Mouse (Mus musculus): Measurements from ENCODE around the gene Abl1.
A peak's percentile ranks its signal among the peaks of the same experiment; 100 is the strongest.
"Not testable (repeated sequence)": the region's sequence is repeated elsewhere in the genome, so short reads cannot be mapped to it uniquely, and the experiment has no call there.

Gene Abl1

GRCm38 (mm10) chr2:31688074-31688925 is at the start of gene Abl1:
Abl1 (plus strand) TSS chr2:31688376.
- DNase-seq (ENCODE audit: extremely low read depth, low read depth), result peak; percentile 98

GRCm38 (mm10) chr2:31638581-31639465 is 49.4 kb upstream of the Abl1 start:
- no peak for DNase-seq (ENCODE audit: extremely low read depth, low read depth)

- DNase-seq (ENCODE audit: extremely low read depth, low read depth), result no peak
These were observed 48.8 kb upstream of the Abl1 start for GRCm38 (mm10) chr2:31639466-31639760.

- DNase-seq (ENCODE audit: extremely low read depth, low read depth), result no peak
These were observed 48.1 kb upstream of the Abl1 start, which contains the start of gene Prdm12 for GRCm38 (mm10) chr2:31639901-31640608. Prdm12 (plus strand) TSS chr2:31640037.

GRCm38 (mm10) chr2:31640609-31641507 is 47.3 kb upstream of the Abl1 start:
- no peak for DNase-seq (ENCODE audit: extremely low read depth, low read depth)

GRCm38 (mm10) chr2:31641508-31641830 is 46.7 kb upstream of the Abl1 start:
- no peak for DNase-seq (ENCODE audit: extremely low read depth, low read depth)

GRCm38 (mm10) chr2:31641929-31642328 is 46.2 kb upstream of the Abl1 start:
- DNase-seq (ENCODE audit: extremely low read depth, low read depth), result no peak

- DNase-seq (ENCODE audit: extremely low read depth, low read depth), result no peak
These were observed 34.0 kb upstream of the Abl1 start for GRCm38 (mm10) chr2:31653971-31654853.

- DNase-seq (ENCODE audit: extremely low read depth, low read depth), result no peak
These were observed 33.2 kb upstream of the Abl1 start for GRCm38 (mm10) chr2:31654854-31655559.

GRCm38 (mm10) chr2:31656374-31656773 is 31.8 kb upstream of the Abl1 start:
- DNase-seq (ENCODE audit: extremely low read depth, low read depth), result no peak

GRCm38 (mm10) chr2:31662939-31663803 is 25.0 kb upstream of the Abl1 start:
- DNase-seq (ENCODE audit: extremely low read depth, low read depth), result no peak

GRCm38 (mm10) chr2:31663804-31664180 is 24.4 kb upstream of the Abl1 start:
- DNase-seq (ENCODE audit: extremely low read depth, low read depth), result no peak

GRCm38 (mm10) chr2:31667332-31667731 is 20.8 kb upstream of the Abl1 start:
- no peak for DNase-seq (ENCODE audit: extremely low read depth, low read depth)

GRCm38 (mm10) chr2:31670551-31671035 is 17.6 kb upstream of the Abl1 start, which contains the start of gene Exosc2:
Exosc2 (plus strand) TSS chr2:31670715.
- peak; percentile 95 for DNase-seq (ENCODE audit: extremely low read depth, low read depth)

- DNase-seq (ENCODE audit: extremely low read depth, low read depth), result no peak
These were observed 9.5 kb upstream of the Abl1 start for GRCm38 (mm10) chr2:31678641-31679040.

GRCm38 (mm10) chr2:31681051-31681707 is 7.0 kb upstream of the Abl1 start:
- DNase-seq (ENCODE audit: extremely low read depth, low read depth), result not testable (repeated sequence)

- no peak for DNase-seq (ENCODE audit: extremely low read depth, low read depth)
These were observed 6.4 kb upstream of the Abl1 start for GRCm38 (mm10) chr2:31681731-31682235.
